Mouse (Mus musculus): ENCODE measurements at regions not wholly inside any gene's neighbourhood (a gene's known extent, or its start where the extent isn't known, plus 50 kb on each side); places are given as distances from the start of the nearest gene placed in this dataset.

GRCm38 (mm10) chr13:90749741-90750140 is 155.4 kb downstream of the Atp6ap1l start:
- H3K27me3 ChIP-seq (ENCODE audit: control insufficient read depth, insufficient read depth, low read length) = no peaks in the 10 kb centered on the region
- H3K4me2 ChIP-seq (ENCODE audit: low read length) = no peak overlapping the region

DNA sequence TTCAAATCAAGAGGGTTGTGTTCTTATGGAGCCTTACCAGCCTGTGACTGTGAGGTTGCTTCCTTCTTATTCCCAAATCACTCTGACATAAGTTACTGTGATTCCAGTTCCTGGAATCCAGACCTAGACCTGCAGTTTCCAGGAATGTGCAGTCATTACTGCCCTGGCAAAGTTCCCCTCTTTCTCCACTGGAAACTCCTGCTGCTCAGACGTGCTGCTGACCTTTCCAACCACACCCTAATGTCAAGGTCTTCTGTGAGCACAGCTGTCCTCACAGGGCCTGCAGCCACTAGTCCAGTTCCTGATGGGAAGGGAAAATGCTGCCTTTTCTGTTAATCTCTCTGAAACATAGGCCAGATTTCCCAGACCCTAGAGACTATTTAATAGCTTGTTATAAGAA is 160.1 kb downstream of the Atp6ap1l start:
- H3K4me2 ChIP-seq (ENCODE audit: low read length) = no peak overlapping the region
- H3K4me3 ChIP-seq (replicated peaks; ENCODE audit: low read depth, low read length) = no peak overlapping the region
- H3K9me3 ChIP-seq (ENCODE audit: control insufficient read depth, low read length) = no peaks in the 10 kb centered on the region
- H3K27me3 ChIP-seq (ENCODE audit: control insufficient read depth, insufficient read depth, low read length) = no peaks in the 10 kb centered on the region
- ATAC-seq (ENCODE audit: low FRiP score, low TSS enrichment) (no peak), DNase-seq (no peak)
- no peak overlapping the region for H3K9ac ChIP-seq (replicated peaks; ENCODE audit: low read length)
- no peaks in the 10 kb centered on the region for H3K4me1 ChIP-seq (ENCODE audit: control insufficient read depth, insufficient read depth, low read length)
- H3K36me3 ChIP-seq (ENCODE audit: control insufficient read depth, insufficient read depth, low read length) = no peaks in the 10 kb centered on the region
- WGBS = 61% methylated on average over 1 of the region's 1 CpGs
- no peak overlapping the region for H3K27ac ChIP-seq (replicated peaks; ENCODE audit: low read depth, low read length)

More at GRCm38 (mm10) chr13:90749741-90750140, 155.4 kb downstream of the Atp6ap1l start:
- Histone ChIP-seq H3K27ac (replicated peaks; ENCODE audit: low read depth, low read length) (no peak overlapping the region), H3K36me3 (ENCODE audit: control insufficient read depth, insufficient read depth, low read length) (no peaks in the 10 kb centered on the region), H3K9ac (replicated peaks; ENCODE audit: low read length) (no peak overlapping the region), H3K9me3 (ENCODE audit: control insufficient read depth, low read length) (no peaks in the 10 kb centered on the region), H3K4me3 (replicated peaks; ENCODE audit: low read depth, low read length) (no peak overlapping the region), H3K4me1 (ENCODE audit: control insufficient read depth, insufficient read depth, low read length) (no peaks in the 10 kb centered on the region)
- DNase-seq = no peak
- no peak for ATAC-seq (ENCODE audit: low FRiP score, low TSS enrichment)
- WGBS = 90% methylated on average over 1 of the region's 1 CpGs

DNA sequence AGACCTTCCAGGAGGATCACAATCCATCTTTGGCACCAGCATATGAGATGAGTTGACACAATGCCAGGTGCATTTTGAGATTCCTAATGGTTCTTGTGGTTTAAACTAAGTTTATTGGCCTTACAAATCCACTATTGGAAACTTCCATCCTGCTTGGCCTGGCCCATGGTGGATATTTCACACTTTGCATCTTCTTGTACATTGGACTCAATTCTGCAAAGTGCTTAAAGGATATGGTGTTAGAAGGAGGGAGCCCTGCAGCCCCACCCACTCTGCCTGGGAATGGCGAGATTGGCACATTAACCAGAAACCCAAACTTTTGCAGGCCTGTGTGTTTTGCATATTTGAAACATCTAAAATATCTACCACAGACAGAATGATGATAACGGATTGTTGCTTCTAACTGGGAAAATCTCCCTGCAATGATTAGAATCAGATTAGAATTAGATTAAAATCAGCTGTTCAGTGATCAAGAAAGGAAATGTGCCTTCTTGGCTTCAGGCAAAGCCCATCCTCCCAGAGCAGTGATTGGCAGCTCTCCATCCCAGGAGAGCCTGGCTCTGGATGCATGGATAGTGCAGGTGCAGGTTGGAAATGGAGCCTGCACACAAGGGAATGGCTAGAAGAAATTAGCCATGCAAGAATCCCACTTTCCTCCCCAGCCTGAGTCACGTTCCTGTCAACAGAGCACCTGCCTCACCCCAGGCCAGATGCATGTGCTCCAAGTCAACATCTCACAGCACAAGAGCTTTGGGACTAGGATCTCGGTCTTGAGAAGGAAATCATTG is 162.3 kb downstream of the Atp6ap1l start:
- no peak overlapping the region for H3K4me2 ChIP-seq (ENCODE audit: low read length)
- no peaks in the 10 kb centered on the region for H3K27me3 ChIP-seq (ENCODE audit: control insufficient read depth, insufficient read depth, low read length)
- H3K4me3 ChIP-seq (replicated peaks; ENCODE audit: low read depth, low read length) = no peak overlapping the region
- H3K9ac ChIP-seq (replicated peaks; ENCODE audit: low read length) = no peak overlapping the region
- DNase-seq (peak; percentile 12), ATAC-seq (ENCODE audit: low FRiP score, low TSS enrichment) (no peak)
- no peaks in the 10 kb centered on the region for H3K9me3 ChIP-seq (ENCODE audit: control insufficient read depth, low read length)
- H3K4me1 ChIP-seq (ENCODE audit: control insufficient read depth, insufficient read depth, low read length) = no peaks in the 10 kb centered on the region
- H3K27ac ChIP-seq (replicated peaks; ENCODE audit: low read depth, low read length) = no peak overlapping the region
- no peaks in the 10 kb centered on the region for H3K36me3 ChIP-seq (ENCODE audit: control insufficient read depth, insufficient read depth, low read length)
- 70% methylated on average over 4 of the region's 4 CpGs for WGBS

- no peak for ATAC-seq (ENCODE audit: low FRiP score, low TSS enrichment)
- Histone ChIP-seq H3K9me3 (ENCODE audit: control insufficient read depth, low read length) (0 out of 2 replicates have a peak, but pooled peaks cover 3% of the 10 kb centered on the region), H3K36me3 (ENCODE audit: control insufficient read depth, insufficient read depth, low read length) (no peaks in the 10 kb centered on the region), H3K27me3 (ENCODE audit: control insufficient read depth, insufficient read depth, low read length) (no peaks in the 10 kb centered on the region), H3K9ac (replicated peaks; ENCODE audit: low read length) (no peak overlapping the region), H3K4me2 (ENCODE audit: low read length) (no peak overlapping the region), H3K4me3 (replicated peaks; ENCODE audit: low read depth, low read length) (no peak overlapping the region), H3K4me1 (ENCODE audit: control insufficient read depth, insufficient read depth, low read length) (no peaks in the 10 kb centered on the region), H3K27ac (replicated peaks; ENCODE audit: low read depth, low read length) (no peak overlapping the region)
- WGBS = 97% methylated on average over 1 of the region's 1 CpGs
- no peak for DNase-seq
Observed at GRCm38 (mm10) chr13:90739797-90740196, 165.4 kb downstream of the Atp6ap1l start.

- H3K9me3 ChIP-seq (ENCODE audit: control insufficient read depth, low read length) = 0 out of 2 replicates have a peak, but pooled peaks cover 3% of the 10 kb centered on the region
- H3K4me3 ChIP-seq (replicated peaks; ENCODE audit: low read depth, low read length) = no peak overlapping the region
- H3K36me3 ChIP-seq (ENCODE audit: control insufficient read depth, insufficient read depth, low read length) = no peaks in the 10 kb centered on the region
- whole genome bisulfite sequencing = 91% methylated on average over 3 of the region's 3 CpGs
- no peaks in the 10 kb centered on the region for H3K4me1 ChIP-seq (ENCODE audit: control insufficient read depth, insufficient read depth, low read length)
- no peaks in the 10 kb centered on the region for H3K27me3 ChIP-seq (ENCODE audit: control insufficient read depth, insufficient read depth, low read length)
- H3K4me2 ChIP-seq (ENCODE audit: low read length) = no peak overlapping the region
- DNase-seq (no peak), ATAC-seq (ENCODE audit: low FRiP score, low TSS enrichment) (no peak)
- no peak overlapping the region for H3K27ac ChIP-seq (replicated peaks; ENCODE audit: low read depth, low read length)
- H3K9ac ChIP-seq (replicated peaks; ENCODE audit: low read length) = no peak overlapping the region
Observed at GRCm38 (mm10) chr13:90738513-90738912, 166.6 kb downstream of the Atp6ap1l start.

DNA sequence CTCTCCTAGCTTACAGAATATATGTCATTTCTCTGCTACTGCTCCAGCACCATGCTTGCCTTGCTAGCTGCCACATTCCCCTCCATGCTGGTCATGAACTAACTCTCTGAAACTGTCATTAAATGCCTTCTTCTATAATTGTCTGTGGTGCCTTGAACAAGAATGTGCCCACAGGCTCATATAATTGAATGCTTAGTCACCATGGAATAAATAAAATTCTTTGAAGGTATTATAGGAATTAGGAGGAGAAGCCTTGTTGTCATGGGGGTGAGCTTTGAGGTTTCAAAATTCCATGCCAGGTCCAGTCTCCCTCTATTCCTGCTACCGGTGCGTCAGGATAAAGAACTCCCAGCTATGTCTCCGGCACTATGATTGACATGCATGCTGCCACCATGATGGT is 171.9 kb downstream of the Atp6ap1l start:
- Histone ChIP-seq H3K27ac (replicated peaks; ENCODE audit: low read depth, low read length) (no peak overlapping the region), H3K9me3 (ENCODE audit: control insufficient read depth, low read length) (0 out of 2 replicates have a peak, but pooled peaks cover 3% of the 10 kb centered on the region)
- 88% methylated on average over 3 of the region's 3 CpGs for WGBS

DNA sequence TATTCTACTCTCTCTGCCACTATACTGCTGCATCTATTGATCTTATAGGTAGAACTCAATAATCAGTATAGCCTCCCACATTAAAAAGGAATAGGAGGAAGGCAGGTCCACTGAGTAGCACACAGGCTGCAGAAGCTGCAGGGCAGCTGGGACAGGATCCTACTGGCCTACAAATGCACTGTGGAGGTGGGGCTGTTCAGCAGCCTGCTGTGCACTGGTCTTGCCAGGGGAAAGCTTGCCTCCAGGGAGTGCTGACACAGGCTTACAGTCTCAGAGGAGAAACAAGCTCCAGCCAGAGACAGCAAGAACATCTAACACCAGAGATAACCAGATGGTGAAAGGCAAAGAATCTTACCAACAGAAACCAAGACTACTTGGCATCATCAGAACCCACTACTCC is 176.1 kb downstream of the Atp6ap1l start:
- H3K9ac ChIP-seq (replicated peaks; ENCODE audit: low read length) = no peak overlapping the region
- DNase-seq (no peak), ATAC-seq (ENCODE audit: low FRiP score, low TSS enrichment) (no peak)
- no peak overlapping the region for H3K4me3 ChIP-seq (replicated peaks; ENCODE audit: low read depth, low read length)
- no peaks in the 10 kb centered on the region for H3K4me1 ChIP-seq (ENCODE audit: control insufficient read depth, insufficient read depth, low read length)
- H3K9me3 ChIP-seq (ENCODE audit: control insufficient read depth, low read length) = no peaks in the 10 kb centered on the region
- H3K4me2 ChIP-seq (ENCODE audit: low read length) = no peak overlapping the region
- no peaks in the 10 kb centered on the region for H3K27me3 ChIP-seq (ENCODE audit: control insufficient read depth, insufficient read depth, low read length)
- no peaks in the 10 kb centered on the region for H3K36me3 ChIP-seq (ENCODE audit: control insufficient read depth, insufficient read depth, low read length)
- no peak overlapping the region for H3K27ac ChIP-seq (replicated peaks; ENCODE audit: low read depth, low read length)

More for the DNA sequence above, 171.9 kb downstream of the Atp6ap1l start:
- H3K4me1 ChIP-seq (ENCODE audit: control insufficient read depth, insufficient read depth, low read length) = no peaks in the 10 kb centered on the region
- no peak for ATAC-seq (ENCODE audit: low FRiP score, low TSS enrichment)
- no peaks in the 10 kb centered on the region for H3K27me3 ChIP-seq (ENCODE audit: control insufficient read depth, insufficient read depth, low read length)
- H3K4me3 ChIP-seq (replicated peaks; ENCODE audit: low read depth, low read length) = no peak overlapping the region
- no peak overlapping the region for H3K4me2 ChIP-seq (ENCODE audit: low read length)
- H3K36me3 ChIP-seq (ENCODE audit: control insufficient read depth, insufficient read depth, low read length) = no peaks in the 10 kb centered on the region
- DNase-seq = no peak
- H3K9ac ChIP-seq (replicated peaks; ENCODE audit: low read length) = no peak overlapping the region

- 91% methylated on average over 4 of the region's 4 CpGs for WGBS
- Histone ChIP-seq H3K27me3 (ENCODE audit: control insufficient read depth, insufficient read depth, low read length) (no peaks in the 10 kb centered on the region), H3K36me3 (ENCODE audit: control insufficient read depth, insufficient read depth, low read length) (no peaks in the 10 kb centered on the region), H3K9me3 (ENCODE audit: control insufficient read depth, low read length) (no peaks in the 10 kb centered on the region), H3K27ac (replicated peaks; ENCODE audit: low read depth, low read length) (no peak overlapping the region), H3K4me1 (ENCODE audit: control insufficient read depth, insufficient read depth, low read length) (no peaks in the 10 kb centered on the region), H3K4me3 (replicated peaks; ENCODE audit: low read depth, low read length) (no peak overlapping the region), H3K4me2 (ENCODE audit: low read length) (no peak overlapping the region), H3K9ac (replicated peaks; ENCODE audit: low read length) (no peak overlapping the region)
- no peak for DNase-seq
- ATAC-seq (ENCODE audit: low FRiP score, low TSS enrichment) = no peak
Observed at GRCm38 (mm10) chr13:90727816-90728215, 177.3 kb downstream of the Atp6ap1l start.
